Mouse (Mus musculus): ENCODE measurements around the gene Rgs12. TPM values are rescaled to one million over a fixed set of nuclear protein-coding genes. Genes with fewer than 3 reads are reported as not detected.

The Rgs12 gene
- polyA plus RNA-seq (2015; fragmentation: Nextera tagmentation; extraction: Ambion mirVana): 28.9 and 30.7 TPM in 2 replicates

DNA sequence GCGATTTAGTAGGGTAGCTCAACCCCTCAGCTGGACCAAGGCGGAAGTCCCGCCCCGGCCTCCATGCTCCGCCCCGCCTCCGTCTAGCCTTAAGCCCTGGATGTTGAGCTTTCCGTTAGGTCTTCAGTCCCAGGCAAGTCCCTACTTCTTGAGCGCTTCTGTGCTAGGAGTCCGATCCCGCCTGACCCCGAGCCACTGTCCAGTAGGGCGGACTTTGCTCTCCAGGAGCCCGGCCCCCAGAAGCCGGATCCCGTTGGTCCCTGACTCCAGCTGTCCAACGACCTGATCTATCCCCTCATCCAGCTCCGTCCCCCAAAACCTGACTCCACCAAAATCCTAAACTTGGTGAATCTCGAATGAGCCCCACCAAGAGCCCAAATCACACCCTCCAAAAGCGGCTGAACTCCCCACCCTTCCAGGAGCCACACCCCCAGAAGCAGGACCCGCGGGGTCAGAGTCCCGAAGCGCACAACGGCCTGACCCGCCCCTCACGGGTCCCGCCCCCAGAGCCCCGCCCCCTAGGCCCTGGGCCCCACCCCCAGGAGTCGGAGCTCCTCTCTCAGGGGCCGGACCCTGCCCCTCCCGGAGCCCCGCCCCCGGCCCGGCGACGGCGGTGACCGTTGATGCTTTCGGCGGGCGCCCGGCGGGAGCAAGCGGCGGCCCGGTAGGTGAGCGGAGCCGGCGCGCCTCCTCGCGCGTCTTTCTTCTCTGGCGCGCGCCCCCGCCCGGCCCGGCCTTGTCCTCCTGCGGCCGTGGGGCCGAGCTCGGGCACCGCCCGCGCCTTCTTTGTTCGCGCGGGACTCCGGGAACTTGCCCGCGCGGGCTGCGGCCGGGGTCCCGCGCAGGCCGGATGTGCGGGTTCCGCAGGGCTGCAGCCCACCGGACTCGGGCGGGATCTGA, at the start of gene Rgs12:
Gene Rgs12 (plus strand): TSS at position 585 of the 900 bp plus-strand sequence.
- Histone ChIP-seq H3K27me3 (replicated peaks) (no peaks in the 10 kb centered on the region), H3K4me3 (peak within 1 kb of the TSS; percentile 93), H3K4me1 (peaks cover 50% of the 10 kb centered on the region), H3K36me3 (peaks cover 17% of the 10 kb centered on the region), H3K4me2 (peak within 1 kb of the TSS; percentile 80), H3K9ac (peak within 1 kb of the TSS; percentile 98), H3K27ac (replicated peaks) (peak within 1 kb of the TSS; percentile 92), H3K9me3 (peaks cover 5% of the 10 kb centered on the region; the same call in 1 of the 2 replicates)
- ATAC-seq (ENCODE audit: extremely low read depth, insufficient number of reproducible peaks, low FRiP score, low TSS enrichment): peak; percentile 92
- under 1% methylated on average over 74 of the region's 84 CpGs for WGBS

GRCm38 (mm10) chr5:34899787-34900469, 49.3 kb upstream of the Rgs12 start:
- no peak overlapping the region for H3K4me2 ChIP-seq
- WGBS: 89% methylated on average over 6 of the region's 6 CpGs
- ATAC-seq (ENCODE audit: extremely low read depth, insufficient number of reproducible peaks, low FRiP score, low TSS enrichment): no peak
- peaks cover 21% of the 10 kb centered on the region for H3K4me1 ChIP-seq
- no peaks in the 10 kb centered on the region for H3K9me3 ChIP-seq
- no peak overlapping the region for H3K9ac ChIP-seq
- H3K4me3 ChIP-seq: no peak overlapping the region
- H3K27me3 ChIP-seq (replicated peaks): no peaks in the 10 kb centered on the region
- no peak overlapping the region for H3K27ac ChIP-seq (replicated peaks)
- peaks cover 96% of the 10 kb centered on the region for H3K36me3 ChIP-seq

DNA sequence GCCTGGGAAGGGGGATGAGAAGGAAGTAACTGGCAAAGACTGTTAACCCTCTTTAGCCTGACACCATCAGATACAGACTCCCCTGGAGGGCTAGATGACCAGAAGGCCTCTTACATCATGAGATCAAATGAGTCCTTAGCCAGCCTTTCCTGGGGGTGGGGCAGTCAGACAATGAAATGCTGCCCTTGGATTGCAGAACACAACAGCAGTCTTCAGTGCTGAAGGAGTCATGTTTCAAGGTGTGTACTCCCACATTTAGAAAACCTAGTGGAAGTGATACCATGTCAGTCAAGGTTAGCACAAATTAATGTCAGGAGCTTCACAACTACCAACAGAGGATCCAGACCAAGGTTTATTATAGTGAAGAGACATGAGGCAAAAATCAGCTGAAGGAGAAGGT, 46.9 kb upstream of the Rgs12 start:
- no peak for ATAC-seq (ENCODE audit: extremely low read depth, insufficient number of reproducible peaks, low FRiP score, low TSS enrichment)
- 0 out of 2 replicates have a peak overlapping the region, but pooled peaks have one; percentile 0 for H3K27ac ChIP-seq (replicated peaks)

DNA sequence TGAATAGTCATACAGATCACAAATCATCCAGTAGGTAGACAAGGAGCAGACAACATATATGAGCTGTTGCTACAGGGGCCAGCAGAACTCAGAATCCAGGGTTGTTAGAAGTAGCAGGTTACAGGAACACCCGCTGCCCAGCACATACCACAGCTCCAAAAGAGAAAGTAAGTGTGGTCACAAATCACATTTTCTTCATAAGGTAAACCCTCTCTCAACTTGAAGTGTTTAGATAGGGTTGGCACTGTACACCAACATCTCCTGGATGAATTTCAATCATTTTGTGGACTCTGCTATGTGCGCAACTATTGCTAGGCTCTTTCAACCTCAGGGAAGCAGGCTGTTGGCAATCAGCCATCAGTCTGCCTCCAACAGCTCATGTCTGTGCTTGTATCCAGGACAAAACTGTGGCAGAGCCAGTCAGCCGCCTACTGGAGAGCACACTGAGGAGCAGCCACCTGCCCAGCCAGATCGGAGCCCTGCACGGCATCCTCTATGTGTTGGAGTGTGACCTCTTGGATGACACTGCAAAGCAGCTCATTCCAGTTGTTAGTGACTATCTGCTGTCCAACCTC, 46.3 kb upstream of the Rgs12 start:
- no peak overlapping the region for H3K9ac ChIP-seq
- no peak overlapping the region for H3K4me3 ChIP-seq
- 0 out of 2 replicates have a peak overlapping the region, but pooled peaks have one; percentile 0 for H3K27ac ChIP-seq (replicated peaks)
- peaks cover 14% of the 10 kb centered on the region for H3K4me1 ChIP-seq
- no peaks in the 10 kb centered on the region for H3K9me3 ChIP-seq
- H3K27me3 ChIP-seq (replicated peaks): no peaks in the 10 kb centered on the region
- H3K36me3 ChIP-seq: peaks cover 97% of the 10 kb centered on the region
- no peak overlapping the region for H3K4me2 ChIP-seq
- no peak for ATAC-seq (ENCODE audit: extremely low read depth, insufficient number of reproducible peaks, low FRiP score, low TSS enrichment)
- WGBS: 58% methylated on average over 5 of the region's 5 CpGs

More for the DNA sequence above, 46.9 kb upstream of the Rgs12 start:
- Histone ChIP-seq H3K27me3 (replicated peaks) (no peaks in the 10 kb centered on the region), H3K4me1 (peaks cover 13% of the 10 kb centered on the region), H3K9me3 (no peaks in the 10 kb centered on the region), H3K4me3 (no peak overlapping the region), H3K36me3 (peaks cover 97% of the 10 kb centered on the region), H3K9ac (no peak overlapping the region), H3K4me2 (no peak overlapping the region)

- Histone ChIP-seq H3K27me3 (replicated peaks) (no peaks in the 10 kb centered on the region), H3K9me3 (no peaks in the 10 kb centered on the region), H3K36me3 (peaks cover 94% of the 10 kb centered on the region), H3K4me3 (no peak overlapping the region), H3K9ac (no peak overlapping the region), H3K4me2 (no peak overlapping the region), H3K4me1 (peaks cover 28% of the 10 kb centered on the region), H3K27ac (replicated peaks) (no peak overlapping the region)
- ATAC-seq (ENCODE audit: extremely low read depth, insufficient number of reproducible peaks, low FRiP score, low TSS enrichment): no peak
Measured at GRCm38 (mm10) chr5:34904412-34904811, 44.8 kb upstream of the Rgs12 start.

GRCm38 (mm10) chr5:34907230-34907629, 42.0 kb upstream of the Rgs12 start:
- H3K27ac ChIP-seq (replicated peaks): no peak overlapping the region
- no peaks in the 10 kb centered on the region for H3K27me3 ChIP-seq (replicated peaks)
- no peak overlapping the region for H3K4me3 ChIP-seq
- no peak for ATAC-seq (ENCODE audit: extremely low read depth, insufficient number of reproducible peaks, low FRiP score, low TSS enrichment)
- WGBS: 84% methylated on average over 4 of the region's 4 CpGs
- H3K4me2 ChIP-seq: no peak overlapping the region
- no peak overlapping the region for H3K9ac ChIP-seq
- H3K9me3 ChIP-seq: no peaks in the 10 kb centered on the region
- H3K36me3 ChIP-seq: peaks cover 88% of the 10 kb centered on the region
- peaks cover 32% of the 10 kb centered on the region for H3K4me1 ChIP-seq

GRCm38 (mm10) chr5:34907910-34908725, 41.1 kb upstream of the Rgs12 start, which contains the start of gene Msantd1:
Msantd1 (plus strand) TSS chr5:34908012.
- Histone ChIP-seq H3K4me1 (peaks cover 23% of the 10 kb centered on the region), H3K9ac (peak within 1 kb of the TSS; percentile 1; the same call in 1 of the 2 replicates), H3K36me3 (peaks cover 84% of the 10 kb centered on the region), H3K9me3 (no peaks in the 10 kb centered on the region), H3K4me2 (no peak within 1 kb of the TSS), H3K4me3 (no peak within 1 kb of the TSS), H3K27ac (replicated peaks) (peak within 1 kb of the TSS; percentile 30; the same call in 1 of the 2 replicates), H3K27me3 (replicated peaks) (no peaks in the 10 kb centered on the region)
- 87% methylated on average over 6 of the region's 6 CpGs for WGBS
- ATAC-seq (ENCODE audit: extremely low read depth, insufficient number of reproducible peaks, low FRiP score, low TSS enrichment): no peak

DNA sequence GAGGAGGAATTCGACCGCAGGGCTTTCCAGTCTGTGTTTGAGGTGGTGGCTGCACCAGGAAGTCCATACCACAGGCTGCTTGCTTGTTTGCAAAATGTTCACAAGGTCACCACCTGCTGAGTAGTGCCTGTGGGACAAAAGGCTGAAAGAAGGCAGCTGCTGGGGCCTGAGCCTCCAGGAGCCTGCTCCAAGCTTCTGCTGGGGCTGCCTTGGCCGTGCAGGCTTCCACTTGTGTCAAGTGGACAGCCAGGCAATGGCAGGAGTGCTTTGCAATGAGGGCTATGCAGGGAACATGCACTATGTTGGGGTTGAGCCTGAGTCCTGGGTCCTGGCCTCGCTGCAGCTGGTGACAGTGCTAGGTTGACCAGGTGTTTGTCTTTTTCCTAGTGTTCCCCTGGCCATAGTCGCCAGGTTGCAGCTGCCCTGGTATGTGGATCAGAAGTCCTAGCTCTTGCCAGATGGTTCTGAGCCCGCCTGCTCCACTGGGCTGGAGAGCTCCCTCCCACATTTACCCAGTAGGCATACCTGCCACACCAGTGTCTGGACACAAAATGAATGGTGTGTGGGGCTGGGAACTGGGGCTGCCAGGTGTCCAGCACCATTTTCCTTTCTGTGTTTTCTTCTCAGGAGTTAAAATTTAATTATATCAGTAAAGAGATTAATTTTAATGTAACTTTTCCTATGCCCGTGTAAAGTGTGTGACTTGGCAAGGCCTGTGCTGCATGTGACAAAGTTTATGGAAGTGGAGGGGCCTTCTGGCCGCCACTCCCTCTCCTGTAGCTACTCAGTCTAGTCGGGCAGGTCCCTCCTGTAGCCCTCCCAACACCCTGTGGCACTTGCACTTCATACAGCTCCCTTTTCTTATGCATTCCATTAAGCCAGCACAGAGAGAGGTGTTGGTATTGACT, 40.3 kb upstream of the Rgs12 start:
- Histone ChIP-seq H3K27me3 (replicated peaks) (no peaks in the 10 kb centered on the region), H3K4me1 (peaks cover 21% of the 10 kb centered on the region), H3K4me3 (no peak overlapping the region), H3K4me2 (no peak overlapping the region), H3K36me3 (peaks cover 77% of the 10 kb centered on the region), H3K27ac (replicated peaks) (peak overlapping the region; percentile 30; the same call in 1 of the 2 replicates), H3K9ac (peak overlapping the region; percentile 1; the same call in 1 of the 2 replicates), H3K9me3 (no peaks in the 10 kb centered on the region)
- ATAC-seq (ENCODE audit: extremely low read depth, insufficient number of reproducible peaks, low FRiP score, low TSS enrichment): no peak
- WGBS: 70% methylated on average over 9 of the region's 9 CpGs

- peaks cover 68% of the 10 kb centered on the region for H3K36me3 ChIP-seq
- peaks cover 21% of the 10 kb centered on the region for H3K4me1 ChIP-seq
- no peak overlapping the region for H3K4me3 ChIP-seq
- no peak overlapping the region for H3K4me2 ChIP-seq
- 85% methylated on average over 1 of the region's 1 CpGs for WGBS
- no peaks in the 10 kb centered on the region for H3K27me3 ChIP-seq (replicated peaks)
- no peaks in the 10 kb centered on the region for H3K9me3 ChIP-seq
- no peak overlapping the region for H3K9ac ChIP-seq
- no peak overlapping the region for H3K27ac ChIP-seq (replicated peaks)
- ATAC-seq (ENCODE audit: extremely low read depth, insufficient number of reproducible peaks, low FRiP score, low TSS enrichment): no peak
Measured at GRCm38 (mm10) chr5:34909634-34910503, 39.4 kb upstream of the Rgs12 start.

Measured in heart, embryonic 13.5 days (tissue).